Mouse (Mus musculus) lung, postnatal 4 days (tissue): ENCODE measurements at regions not wholly inside any gene's neighbourhood (a gene's known extent, or its start where the extent isn't known, plus 50 kb on each side); places are given as distances from the start of the nearest gene placed in this dataset.

Source experiments
- DNase-seq, 2 experiments: peaks; one replicate each; pipeline ENCODE4 v3.0.0; 2021

DNA sequence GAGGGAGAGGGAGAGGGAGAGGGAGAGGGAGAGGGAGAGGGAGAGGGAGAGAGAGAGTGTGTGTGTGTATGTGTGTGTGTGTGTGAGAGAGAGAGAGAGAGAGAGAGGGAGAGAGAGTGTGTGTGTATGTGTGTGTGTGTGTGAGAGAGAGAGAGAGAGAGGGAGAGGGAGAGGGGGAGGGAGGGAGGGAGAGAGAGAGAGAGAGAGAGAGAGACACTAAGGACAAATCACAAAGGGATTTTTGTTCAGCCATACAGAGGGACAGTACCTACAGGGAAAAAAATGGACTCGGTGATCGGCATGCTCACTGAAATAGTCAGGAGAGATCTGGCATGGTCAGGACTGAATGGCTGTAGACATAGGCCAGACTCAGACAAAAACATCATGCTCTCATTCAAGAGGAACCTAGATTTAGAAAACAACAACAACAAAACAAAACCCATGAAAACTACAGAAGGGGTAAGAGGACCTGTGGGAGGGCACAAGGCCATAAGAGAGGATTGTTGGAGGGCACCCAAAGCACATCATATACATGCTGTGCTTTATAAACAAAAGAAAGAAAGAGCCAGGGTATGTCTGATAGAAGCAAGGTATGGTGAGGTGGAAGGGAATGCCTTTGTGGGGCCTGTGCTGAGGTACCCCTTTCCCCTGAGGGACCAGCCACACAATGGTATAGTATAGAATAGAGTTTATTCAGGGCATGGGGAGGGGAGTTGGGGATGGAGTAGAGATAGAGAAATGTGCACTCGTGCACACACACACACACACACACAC lies 127.0 kb upstream of the Med14 start:
- no peak for DNase-seq

DNA sequence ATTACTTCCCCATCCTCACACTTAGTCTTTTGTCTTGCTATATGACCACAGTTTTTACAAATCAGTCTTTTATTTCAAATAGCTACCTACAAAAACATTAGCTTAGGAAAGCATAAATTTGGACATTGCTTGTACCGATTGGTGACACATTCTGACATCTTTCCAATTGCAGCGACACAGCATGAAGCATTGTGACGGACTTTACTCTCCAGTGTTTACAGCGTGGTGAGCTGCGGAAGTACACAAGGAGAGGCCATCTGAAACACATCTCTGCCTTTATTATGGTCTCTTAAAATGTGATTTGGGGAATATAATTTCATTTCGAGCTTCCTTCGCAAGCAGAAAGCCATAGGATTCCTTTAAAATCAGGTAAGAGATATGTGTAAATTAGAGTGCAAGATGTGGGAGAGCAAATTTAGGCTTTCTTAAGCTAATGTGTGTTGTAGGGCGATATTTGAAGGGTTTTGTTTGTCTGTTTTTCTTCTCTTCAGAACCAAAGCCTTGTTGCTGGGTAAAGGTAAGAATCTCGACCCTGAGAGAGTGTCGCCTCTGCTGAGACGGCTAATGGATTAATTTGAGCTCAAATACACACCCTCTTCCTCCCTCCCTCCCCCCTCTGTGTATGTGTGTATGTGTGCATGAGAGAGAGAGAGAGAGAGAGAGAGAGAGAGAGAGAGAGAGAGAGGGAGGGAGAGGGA lies 126.3 kb upstream of the Med14 start:
- DNase-seq: no peak

DNA sequence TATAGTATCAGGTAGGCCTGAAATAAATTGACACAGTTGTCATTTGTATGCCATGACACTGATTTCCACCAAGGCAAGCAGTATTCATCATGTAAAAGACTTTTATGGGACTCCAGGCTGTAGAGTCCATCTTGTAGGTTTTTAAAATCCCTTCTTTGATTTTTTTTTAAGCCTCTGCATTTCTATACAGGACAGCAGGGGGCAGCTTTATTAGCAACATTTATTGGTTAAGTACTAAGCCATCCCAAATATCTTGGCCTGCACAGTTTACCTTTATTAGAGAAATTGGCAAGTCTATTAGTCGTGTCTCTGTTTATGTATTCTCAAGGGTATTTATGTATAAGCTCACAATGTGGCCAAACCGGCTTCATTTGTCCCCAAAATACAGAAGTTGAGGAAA lies 125.6 kb upstream of the Med14 start:
- DNase-seq: no peak

DNA sequence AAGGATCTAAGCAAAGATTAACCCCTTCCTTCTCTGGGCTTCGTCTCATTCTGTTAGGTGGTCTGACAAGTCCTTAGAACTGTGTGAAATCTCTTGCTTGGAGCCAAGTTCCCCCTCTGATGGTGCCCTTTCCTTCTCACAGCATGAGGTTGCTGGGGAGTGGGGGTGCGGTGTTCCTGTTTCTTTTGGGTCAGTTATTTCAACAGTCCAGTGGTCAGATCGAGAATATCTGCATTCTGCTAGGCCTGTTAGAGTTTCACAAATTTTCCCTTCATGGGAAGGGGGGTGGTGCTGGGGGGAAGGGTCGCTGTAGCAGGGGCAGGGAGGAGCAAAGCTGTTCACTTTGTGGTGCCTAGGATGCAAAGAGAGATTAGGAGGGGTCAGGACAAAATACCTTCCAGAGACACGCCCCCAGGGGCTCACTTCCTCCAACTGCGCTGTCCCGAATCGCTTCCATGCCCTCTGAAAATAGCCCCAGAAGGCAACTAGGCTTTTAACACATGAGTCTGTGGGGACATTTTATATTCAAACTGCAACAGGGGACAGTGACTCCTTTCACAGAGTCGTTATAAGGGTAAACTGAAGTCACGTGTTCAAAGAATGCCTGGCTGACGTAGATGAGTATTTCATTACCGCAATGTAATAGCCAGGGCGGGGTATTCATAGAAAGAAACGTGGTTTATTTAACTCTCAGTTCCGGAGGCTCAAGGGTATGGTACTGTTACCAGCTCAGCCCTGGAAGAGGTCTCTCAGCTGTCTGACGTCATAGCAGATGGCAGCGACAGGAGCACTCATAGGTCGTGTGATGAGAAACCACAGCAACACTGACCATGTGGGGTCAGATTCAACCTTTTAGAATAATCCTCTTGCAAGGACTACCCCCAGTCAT lies 124.5 kb upstream of the Med14 start:
- DNase-seq: no peak

DNA sequence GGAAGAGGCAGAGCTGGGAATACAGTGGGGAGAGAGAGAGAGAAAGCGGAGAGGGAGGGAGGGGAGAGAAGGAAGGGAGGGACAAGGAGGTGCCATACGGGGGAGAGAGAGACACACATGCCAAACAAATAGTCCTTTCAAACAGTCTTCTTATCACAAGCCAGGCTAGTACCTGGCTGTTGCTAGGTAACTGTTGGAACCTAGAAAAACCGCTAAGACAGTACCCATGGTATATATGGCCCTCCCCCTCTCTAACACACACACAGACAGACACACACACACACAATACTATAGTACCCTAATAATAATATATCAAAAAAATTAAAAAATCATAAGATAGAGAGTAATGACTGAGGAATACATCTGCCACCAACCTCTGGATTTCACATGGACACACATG lies 117.4 kb upstream of the Med14 start:
- DNase-seq: no peak

DNA sequence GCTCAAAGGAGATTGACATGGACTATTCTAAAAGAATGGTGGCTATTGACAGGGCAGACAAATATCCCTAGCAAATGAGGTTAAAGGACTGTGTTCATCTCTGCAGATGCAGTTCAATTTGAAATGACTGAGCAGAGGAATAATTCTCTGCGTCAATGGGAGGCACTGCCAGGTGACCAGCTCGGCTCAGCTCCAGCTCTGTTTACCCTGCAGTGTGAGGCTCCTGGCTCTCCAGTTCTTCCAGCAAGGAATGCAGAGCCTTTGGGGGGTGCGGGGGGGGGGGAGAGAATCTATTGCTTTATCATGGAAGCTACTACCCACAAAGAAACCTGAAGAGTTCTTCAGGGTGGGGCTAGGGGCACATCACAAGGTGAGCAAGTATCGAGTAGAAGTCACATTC lies 115.6 kb upstream of the Med14 start:
- no peak for DNase-seq

DNA sequence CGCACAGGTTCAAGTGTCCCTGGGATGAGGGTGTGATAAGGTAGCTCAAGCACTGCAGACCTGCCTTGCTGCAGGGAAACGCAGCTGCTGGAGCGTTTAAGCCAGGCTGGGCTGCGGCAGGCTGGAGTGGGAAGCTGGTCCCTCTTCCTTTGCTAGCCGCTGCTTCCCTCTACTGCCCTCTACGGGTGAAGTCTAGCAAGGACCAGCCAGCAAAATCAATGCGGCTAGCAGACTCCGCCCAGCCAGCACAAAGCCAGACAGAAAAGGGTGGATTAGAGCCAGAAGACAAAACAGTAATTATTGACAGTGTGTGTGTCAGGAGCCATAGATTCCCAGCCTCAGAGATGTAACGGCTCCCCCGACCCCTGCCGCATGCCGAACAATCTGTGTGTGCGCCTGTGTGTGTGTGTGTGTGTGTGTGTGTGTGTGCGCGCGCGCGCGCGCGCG lies 111.8 kb upstream of the Med14 start:
- DNase-seq: peak; percentile 81 to 85

DNA sequence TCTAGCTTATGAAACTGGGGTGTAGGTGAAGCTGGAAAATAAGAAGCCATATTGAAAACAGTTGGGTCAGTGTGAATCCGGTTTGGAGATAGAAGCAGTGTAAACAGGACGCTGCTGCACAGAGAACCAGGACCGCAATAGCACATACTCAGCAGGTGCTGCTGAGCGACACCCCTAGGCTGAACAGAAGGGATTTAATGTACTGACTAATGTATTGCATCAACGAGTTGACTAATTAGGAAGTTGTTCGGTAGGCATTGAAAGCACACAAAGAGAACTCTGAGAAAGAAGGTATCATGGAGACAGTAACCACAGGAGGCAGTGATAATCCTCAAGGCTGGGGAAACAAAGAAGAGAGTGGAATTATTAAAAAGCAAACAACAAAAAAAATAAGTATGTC lies 111.4 kb upstream of the Med14 start:
- DNase-seq: no peak

DNA sequence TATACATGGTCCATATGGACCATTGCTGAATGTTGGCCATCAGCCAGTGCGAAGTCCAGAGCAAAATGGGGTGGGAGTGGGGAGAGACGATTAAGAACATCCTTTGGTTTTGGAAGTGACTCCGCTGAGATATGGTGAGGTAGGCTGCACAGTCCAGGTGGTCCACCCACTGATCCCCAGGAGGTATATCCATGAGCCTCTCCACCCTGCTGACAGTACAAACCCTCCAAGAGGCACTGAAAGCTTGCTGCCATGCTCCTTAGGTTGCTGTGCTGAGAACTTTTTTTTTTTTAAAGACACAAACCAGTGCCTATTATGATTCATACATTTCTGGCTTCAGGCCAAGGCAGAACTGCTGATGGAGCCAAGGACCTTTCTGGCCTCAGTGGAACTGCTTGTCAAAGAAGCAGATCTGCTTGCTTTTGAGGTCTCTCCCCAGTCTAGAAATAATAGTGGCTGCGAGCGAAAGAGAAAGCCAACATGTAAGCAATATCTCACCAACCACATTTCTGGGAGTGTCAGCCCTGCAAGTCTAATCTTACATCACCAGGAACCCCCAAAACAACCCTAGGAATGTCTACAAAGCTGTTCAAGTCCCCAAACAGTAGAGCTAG lies 105.1 kb upstream of the Med14 start:
- DNase-seq: no peak

DNA sequence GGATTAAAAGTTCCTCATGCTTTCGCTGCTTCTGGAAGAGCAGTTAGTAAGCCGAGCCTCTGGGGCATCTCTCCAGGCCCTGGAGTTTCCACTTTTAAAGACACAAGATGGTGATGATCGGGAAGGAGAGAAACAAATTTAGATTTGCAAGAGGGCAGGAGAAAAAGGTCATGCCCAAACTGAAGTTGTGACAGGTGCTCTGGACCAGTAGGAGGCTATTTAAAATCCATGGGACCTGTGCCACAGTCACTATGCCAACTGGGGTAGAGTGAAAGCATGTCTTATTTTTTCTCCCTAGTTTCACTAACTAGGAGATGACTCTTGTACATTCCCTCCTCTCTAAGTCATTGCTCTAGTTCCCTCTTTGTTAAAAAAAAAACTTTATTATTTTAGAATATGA lies 104.3 kb upstream of the Med14 start:
- DNase-seq: no peak

DNA sequence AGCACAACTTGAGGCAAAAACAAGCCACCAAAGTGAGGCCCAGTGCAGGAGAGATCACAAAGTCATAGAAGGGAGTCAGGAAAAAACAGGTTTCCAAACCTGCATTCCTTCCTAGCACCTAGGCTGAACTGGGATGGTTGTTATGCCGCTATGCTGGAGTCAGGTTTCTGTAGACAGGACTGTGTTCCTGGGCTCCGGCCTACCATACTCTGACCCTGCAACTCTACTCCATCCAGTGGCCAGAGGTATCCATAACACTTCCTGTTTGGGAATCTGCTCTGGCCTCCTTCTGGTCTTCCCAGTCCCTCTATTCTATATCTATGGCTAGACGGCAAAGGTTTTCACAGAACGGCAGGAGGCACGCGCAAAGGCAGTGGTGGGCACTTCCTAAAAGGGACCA lies 98.3 kb upstream of the Med14 start:
- DNase-seq: peak; percentile 24 to 37

DNA sequence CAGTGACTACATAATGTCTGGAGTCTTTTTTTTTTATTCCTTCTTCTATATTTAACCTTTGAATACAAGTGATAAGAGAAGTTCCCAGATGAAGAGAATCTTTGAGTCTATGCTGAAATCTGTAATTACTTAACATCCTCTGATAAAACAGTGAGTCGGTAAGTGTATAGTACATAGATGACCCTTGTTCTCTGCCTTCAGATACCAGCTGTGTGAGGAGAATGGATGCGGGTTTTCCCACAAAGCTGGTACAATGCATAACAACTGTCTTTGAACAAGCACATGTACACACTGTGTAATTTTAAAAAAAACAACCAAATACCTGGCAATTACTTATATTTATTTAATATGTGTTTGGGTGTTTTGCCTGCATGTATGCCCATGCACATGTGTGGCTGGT lies 96.9 kb upstream of the Med14 start:
- DNase-seq: no peak

DNA sequence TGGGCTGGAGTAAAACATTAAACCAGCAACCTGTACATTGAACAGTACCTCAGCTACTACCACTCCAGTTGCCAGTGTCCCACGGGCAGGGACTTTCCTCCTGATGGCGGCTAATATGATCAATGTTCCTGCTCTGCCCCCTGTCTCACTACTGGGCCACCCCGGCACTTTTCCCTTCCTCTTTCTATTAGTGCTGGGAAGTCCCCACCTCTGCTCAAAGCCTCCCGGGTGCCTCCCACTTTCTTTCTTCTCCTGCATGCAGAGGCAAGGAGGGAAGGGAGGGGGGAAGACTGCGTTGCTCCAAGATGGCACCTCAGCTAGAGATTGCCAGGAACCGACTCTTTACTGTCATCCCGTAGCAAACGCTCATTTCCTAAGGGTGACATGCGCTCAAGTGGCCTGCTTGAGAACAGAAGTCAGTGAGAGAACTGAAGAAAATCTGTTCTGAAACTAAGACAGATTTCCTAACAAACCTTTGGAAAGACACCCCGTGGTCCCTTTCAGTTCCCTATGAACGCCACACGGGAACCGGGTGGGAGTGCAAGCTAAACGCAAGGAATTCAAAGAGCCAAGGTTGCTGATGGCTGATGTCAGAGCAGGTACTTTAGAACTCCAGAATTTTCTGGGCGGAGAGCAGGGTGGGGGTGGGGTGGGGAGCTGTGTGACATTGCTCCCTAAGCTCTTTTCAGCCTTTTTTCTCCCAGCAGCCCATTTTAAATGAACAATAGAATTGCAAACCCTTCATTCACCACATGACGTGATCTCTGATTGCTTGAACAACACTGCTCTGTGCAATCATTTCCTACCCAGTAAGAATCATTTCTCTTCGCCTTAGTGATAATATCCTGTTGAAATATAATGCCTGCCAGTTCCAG lies 96.2 kb upstream of the Med14 start:
- DNase-seq: peak; percentile 55

DNA sequence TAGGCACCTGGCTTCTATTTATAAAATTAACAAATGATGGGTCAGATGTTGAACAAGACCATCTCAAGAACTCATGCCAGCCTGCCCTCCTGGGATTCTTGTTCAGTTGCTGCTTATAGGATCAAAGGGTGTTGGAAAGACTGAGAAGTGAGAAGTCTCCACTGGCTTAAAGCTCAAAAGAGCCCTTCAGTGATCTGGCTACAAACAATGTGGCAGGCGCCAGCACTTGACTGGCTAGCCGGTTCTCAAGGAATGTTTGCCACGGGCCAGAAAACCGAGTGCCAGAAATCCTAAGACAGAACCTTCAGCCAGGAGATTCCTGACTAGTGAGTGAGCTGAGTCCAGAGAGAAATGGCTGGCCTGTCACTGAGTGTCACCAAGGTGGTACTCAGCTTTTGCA lies 93.6 kb upstream of the Med14 start:
- peak; percentile 11 to 53 for DNase-seq

DNA sequence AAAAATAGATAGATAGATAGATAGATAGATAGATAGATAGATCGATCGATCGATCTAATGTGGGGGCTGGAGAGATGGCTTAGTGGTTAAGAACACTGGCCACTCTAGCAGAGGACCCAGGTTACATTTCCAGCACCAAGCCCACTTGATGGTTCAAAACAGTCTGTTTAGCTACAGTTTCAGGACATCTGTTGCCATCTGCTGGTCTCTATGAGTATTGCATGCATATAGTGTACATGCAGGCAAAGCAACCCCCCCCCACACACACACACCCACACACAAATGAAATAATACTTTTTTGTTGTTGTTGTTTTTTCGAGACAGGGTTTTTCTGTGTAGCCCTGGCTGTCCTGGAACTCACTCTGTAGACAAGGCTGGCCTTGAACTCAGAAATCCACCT lies 89.8 kb upstream of the Med14 start:
- peak in 1 of 2 experiments; percentile 30 for DNase-seq

DNA sequence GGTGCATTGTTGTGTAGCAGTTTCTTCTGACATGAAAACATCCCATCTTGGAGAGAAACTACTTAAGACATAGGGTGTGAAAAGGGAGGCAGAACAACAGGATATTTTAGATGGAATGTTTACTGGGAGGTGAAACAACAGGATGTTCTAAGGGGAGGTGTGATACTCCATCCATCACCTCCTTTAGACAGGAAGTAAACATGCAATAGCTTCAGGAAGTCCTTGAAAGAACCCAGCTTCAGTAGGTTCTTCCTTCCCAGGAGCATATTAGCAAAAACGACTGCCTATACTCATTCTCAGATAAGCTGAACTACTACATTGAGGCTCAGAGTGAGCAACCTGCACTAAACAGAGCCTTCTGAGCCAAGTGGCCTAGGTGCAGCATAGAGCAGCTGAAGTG lies 82.6 kb upstream of the Med14 start:
- no peak for DNase-seq

DNA sequence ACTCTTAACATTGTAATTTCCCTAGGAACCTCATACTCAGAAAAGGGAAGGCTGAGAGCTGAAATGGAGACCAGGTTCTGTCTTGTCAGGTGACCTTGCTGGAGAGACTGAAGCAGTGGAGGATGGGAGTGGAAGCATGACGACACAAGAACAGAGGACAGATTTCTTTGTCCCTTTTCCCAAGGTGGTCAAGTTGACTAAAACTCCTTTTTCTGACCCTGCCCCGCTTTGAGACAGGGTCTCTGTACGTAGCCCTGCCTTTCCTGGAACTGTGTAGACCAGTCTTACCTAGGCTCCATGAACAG lies 79.1 kb upstream of the Med14 start:
- no peak for DNase-seq

DNA sequence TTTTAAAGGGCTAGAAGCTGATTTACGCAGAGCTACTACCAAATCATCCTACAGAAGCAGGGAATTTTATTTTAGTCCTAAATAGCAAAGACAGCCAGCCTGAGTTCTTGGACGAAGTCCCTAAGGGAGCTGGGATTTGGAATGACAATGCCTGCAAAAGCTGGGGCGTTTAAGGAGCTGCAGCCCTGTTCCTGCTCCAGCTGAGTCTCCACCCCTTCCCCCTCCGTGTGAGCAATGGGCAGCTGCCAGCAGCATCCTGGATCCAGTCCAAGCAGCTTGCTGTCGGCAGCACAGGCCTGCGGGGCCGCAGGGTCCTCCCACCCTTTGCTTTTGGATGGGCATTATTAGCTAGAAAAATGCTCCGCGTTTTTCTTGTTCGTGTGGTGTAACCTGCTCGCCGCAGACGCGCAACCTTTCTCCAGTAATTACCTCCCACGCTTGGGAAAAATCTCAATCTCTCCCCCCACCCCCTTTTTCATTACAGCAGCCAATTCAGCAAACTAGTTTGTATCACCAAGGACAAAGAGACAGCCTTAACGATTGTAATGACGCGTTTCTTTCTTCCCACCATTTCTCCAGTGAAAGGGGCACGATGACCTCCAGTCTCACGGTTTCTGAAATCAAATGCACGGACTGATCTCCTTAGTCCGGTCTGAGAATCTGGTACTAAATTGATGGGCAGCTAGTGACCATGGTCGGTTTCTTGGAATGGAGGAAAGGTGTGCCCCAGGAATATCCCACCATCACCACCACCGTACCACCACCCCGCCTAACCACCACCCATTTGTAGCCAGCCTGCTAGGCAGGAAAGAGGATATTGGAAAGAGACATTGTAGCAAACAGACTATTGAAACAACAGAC lies 78.5 kb upstream of the Med14 start:
- peak; percentile 89 to 93 for DNase-seq

DNA sequence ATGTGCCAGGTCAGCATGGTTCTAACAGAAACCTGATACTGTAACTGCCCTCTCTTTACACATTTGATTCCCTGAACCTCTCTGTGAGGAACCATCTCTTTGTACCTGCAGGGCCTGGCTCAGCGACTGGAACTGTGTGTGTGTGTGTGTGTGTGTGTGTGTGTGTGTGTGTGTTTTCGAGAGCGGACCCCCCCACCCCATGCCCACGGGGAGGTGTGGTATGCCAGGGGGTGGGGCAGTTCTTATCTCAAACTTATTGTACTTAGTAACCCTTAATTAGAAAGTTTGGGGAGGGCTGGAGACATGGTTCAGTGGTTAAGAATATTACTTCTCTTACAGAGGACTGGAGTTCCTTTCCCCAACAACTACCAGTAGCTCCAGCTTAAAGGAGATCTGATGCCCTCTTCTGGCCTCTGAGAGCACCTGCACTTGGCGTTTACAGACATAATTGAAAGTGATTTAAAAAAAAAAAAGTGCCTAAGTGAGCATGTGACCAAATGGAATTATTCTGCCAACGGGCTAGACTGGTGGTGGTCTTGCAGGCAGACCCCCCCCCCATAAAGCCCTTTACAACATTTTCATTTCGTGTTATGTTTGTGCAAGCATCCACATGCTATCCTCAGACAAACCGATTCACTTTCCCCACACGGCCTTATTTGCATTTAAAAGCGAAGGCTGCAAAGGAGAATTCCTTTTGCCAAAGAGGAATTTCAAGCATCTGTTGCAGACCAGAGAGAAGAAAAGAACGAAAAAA lies 77.7 kb upstream of the Med14 start:
- DNase-seq: peak; percentile 25 to 56

DNA sequence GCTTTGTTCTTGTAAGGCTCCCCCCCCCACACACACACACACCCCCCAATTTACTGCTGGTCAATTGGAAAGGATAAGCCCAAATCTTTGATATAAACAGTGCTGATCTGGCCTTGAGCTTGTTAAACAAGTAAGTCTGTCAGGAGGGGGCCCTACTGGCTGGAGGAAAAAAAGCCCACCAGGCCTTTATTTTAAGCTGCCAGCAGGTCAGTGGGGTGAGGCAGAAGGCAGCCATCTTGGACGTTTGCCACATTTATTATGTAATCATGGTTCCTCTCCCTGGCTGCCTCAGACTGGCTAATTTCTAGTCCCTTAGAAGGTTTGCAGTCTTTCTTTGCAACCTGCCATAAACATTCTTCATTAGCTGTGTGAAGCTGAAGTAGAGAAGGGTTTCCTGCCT lies 75.9 kb upstream of the Med14 start:
- DNase-seq: peak in 1 of 2 experiments; percentile 46

DNA sequence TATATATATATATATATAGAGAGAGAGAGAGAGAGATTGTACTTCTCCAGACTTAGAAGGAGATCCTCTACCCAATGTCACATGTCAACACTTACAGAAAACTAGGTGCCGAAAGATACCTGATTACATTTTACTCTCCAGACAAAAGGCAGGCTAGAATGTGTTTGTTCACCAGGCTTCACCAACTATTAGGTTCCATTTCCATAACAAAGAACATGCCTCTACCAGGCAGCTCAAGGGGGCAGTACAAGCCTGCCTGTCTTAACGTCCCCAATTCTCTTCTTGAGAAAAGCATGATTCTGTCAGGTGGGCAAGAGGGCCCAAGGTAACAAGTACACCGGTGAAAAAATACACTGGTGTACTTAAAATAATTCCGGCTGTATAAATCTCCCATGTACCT lies 72.8 kb upstream of the Med14 start:
- DNase-seq: no peak
